Mouse (Mus musculus): ENCODE measurements at regions not wholly inside any gene's neighbourhood (a gene's known extent, or its start where the extent isn't known, plus 50 kb on each side); places are given as distances from the start of the nearest gene placed in this dataset.

- no peak for DNase-seq
Measured at GRCm38 (mm10) chr11:7010858-7011257, 52.4 kb upstream of the Adcy1 start.

DNA sequence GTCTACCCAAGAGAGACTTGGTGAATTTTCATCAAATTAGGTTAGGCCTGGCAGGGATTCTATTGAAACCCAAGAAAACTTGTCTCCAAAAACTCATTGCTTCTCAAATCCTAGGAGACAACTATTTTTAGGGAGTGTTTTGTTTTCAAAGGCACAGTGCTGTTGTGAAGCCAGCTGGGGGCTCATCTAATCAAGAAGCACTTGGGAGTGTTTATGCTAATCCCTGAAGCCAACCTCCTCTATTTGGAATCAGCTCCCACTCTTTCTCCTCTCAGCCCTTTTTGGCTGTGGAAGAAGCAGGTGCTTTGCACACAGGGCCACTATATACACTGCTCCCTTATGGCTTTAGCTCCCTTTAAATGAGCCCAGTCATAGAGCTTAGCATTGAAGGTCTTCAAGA is 64.0 kb upstream of the Adcy1 start:
- DNase-seq: no peak

DNA sequence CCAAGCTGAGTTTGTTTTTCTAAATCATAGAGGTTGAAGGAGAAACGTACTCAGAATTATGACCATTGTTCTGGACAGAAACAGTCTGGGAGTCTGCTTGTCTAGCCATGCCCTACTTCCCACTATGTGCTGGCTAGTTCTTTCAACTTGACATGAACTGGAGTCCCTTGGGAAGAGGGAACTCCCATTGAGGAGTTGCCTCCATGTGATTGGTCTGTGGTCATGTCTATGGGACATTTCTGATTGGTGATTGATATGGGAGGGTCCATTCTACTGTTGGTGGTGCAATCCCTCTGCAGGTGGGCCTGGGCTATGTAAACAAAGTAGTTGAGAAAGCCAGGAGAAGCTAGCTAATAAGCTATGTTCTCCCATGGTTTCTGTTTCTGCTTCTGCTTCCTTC is 64.5 kb upstream of the Adcy1 start:
- DNase-seq: no peak

- DNase-seq: peak; percentile 65
Measured at GRCm38 (mm10) chr11:6997508-6997907, 65.8 kb upstream of the Adcy1 start.

DNA sequence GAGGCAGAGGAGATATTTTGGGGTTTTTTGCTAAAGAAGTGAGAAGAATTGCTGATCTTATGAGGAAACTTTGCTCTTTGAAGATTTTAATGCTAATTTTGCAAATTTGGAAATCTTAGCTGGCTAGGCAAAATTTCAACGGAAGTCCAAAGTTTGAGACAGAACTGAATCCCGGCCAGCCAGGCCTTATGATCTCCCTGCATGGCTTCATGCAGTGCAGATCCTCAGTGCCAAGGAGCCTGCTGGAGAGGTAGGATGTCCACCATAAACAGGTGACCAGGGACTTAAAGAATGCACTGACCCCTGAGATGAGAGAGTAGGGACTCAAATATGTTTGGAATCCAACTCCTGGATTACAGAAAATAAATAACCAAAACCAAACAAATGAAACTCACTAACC is 69.6 kb upstream of the Adcy1 start:
- no peak for DNase-seq

DNA sequence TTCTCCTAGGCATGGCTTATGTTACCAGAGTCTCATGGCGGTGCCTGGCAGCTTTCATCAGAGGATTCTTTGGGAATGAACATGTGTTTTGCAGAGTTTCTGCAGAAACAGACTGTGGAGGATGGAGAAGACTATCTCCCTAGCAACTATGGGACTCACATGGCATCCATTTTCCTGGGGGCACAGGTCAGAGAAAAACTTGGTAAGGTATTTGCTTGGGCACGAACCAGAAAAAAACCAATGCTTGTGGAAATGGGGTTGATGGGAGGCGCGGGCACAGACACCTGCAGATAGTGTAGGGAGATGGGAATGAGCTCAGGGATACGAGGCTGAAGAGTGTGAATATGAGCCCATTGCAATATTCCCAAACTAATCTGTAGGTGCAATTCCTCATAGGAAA is 71.7 kb upstream of the Adcy1 start:
- DNase-seq: no peak

- DNase-seq: no peak
Measured at GRCm38 (mm10) chr11:6990711-6991110, 72.6 kb upstream of the Adcy1 start.

- DNase-seq: no peak
Measured at GRCm38 (mm10) chr11:6988884-6989824, 74.1 kb upstream of the Adcy1 start.

GRCm38 (mm10) chr11:6987995-6988394 is 75.3 kb upstream of the Adcy1 start:
- no peak for DNase-seq

GRCm38 (mm10) chr11:6987105-6987504 is 76.2 kb upstream of the Adcy1 start:
- DNase-seq: no peak

DNA sequence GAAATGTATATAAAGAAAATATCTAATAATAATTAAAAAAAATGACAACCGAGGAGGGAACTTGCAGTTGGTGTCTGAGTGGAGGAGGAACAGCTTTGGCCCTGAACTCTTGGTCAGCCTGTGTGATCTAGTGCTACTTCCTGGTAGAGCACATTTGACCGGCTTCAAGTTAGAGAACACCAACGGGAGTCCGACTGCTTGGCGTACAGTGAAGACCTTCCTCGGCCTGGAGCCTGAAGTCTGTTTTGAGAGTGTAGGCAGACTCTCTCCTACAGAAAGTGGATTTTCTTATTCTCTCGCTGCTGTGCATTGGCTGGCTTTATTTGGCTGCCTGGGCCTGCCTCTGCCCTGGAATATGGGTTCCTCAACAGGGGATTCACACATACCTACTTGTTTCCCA is 81.2 kb upstream of the Adcy1 start:
- no peak for DNase-seq

- DNase-seq: no peak
Measured at GRCm38 (mm10) chr11:6979656-6980055, 83.6 kb upstream of the Adcy1 start.

GRCm38 (mm10) chr11:6969196-6969595 is 94.1 kb upstream of the Adcy1 start:
- no peak for DNase-seq

DNA sequence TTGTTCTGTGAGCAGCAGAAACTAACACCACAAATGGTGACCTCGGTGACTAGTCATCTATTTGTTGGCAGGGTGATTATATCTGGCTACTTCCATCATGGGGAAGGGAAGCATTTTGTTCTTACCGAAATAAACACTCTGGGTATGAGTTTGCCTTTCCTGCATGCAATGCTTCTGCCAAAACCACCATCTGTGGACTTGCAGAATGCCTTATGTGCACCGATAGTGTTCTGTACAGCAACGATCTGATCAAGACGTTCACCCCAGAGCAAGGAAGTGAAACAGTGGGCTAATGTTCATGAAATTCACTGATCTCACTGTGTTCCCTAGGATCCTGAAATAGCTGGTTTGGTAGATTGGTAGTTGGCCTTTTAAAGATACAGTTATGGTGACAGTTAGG is 96.3 kb upstream of the Adcy1 start:
- no peak for DNase-seq

- DNase-seq: no peak
Measured at GRCm38 (mm10) chr11:6964524-6964923, 98.8 kb upstream of the Adcy1 start.

GRCm38 (mm10) chr11:6963600-6963999 is 99.7 kb upstream of the Adcy1 start:
- DNase-seq: no peak

DNA sequence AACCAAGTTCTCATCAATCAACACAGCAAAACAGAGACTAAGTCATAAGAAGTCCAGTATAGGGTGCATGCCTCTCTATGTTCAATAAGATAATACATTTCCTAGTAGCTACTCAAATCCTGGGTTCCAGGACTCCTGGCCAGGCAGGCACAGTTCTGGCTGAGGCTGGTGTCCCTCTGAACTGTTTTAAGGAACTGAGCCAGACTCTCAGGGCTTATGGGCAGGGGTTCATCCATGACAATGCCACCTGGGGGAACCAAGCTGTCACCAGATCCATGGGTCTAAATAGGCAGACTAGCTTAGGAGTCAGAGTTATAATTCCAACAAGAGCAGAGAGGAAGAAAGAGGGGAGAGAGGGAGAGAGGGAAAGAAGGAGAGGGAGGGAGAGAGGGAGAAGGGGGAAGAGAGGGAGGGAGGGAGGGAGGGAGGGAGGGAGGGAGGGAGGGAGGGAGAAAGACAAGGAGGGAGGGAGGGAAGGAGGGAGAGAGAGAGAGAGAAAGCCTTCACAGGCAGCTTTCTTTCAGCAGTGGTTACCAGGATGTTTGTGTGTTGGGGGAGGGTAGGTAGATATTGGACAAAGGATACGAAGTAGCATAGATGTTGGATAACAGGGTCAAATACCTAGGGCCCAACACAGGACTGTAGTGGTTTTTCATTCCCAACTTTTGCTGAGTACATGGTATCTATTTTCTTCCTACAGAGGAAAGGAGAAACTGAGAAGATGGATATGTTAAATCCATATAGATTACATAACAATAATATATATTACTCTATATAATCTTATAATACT is 100.3 kb upstream of the Adcy1 start:
- no peak for DNase-seq

DNA sequence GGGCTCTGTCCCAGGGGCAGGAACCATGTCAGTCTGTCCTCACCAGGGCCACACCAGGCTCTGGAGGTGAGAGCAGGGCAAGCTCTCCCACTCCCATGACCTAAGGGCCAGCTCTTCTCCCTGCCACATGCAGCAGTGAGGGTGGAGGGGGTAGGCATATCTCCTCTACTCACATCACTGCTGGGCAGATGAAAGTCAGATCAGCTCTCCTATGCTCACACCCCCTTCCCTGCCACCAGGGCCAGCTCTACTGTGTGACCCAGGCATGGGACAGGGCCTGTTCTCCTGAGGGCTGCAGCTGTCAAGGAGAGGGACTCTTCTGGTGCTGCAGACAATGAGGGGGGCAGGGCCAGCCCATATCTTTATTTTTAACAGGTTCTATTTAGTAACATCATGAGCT is 101.0 kb upstream of the Adcy1 start:
- no peak for DNase-seq

DNA sequence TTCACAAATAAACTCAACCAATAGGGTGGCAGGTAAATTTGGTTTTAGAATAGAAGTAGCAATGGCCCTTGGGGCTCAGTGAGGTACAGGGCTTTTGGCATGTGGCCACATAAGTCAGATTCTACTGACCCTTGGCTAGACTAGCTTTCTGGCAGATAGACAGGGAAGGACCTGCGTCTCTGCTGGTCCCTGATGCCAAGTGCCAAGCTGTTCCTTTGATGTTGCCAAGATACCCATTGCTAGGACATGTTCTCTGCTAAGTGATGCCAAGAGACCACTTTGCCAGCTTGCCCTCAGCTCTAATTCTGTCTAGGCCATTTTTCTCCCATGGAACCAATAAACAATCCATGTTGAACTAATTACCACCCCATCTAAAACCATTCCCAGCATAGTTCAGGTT is 110.5 kb upstream of the Adcy1 start:
- DNase-seq: no peak

- no peak for DNase-seq
Measured at GRCm38 (mm10) chr11:6951361-6951760, 111.9 kb upstream of the Adcy1 start.

DNA sequence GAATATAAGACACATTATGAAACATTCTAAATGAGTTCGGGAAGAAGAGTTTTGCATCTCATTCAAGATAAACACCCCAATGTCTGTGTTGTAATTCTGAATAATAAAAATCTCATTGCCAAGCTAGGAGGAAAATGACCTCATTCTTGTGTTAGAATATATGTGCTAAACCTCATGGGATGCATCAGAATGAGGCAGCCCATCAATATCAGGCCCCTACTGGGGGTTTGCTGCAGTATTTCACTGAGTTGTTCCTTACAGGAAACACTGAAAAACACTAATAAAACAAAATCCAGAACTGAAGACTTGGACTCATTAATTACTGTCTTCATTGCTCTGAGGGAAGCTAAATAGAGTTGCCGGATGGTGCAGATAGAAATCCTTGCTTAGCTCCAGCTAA is 111.6 kb upstream of the Gm11983 start:
- DNase-seq: no peak

GRCm38 (mm10) chr11:6934157-6934556 is 96.7 kb upstream of the Gm11983 start:
- no peak for DNase-seq

GRCm38 (mm10) chr11:6926036-6926435 is 88.6 kb upstream of the Gm11983 start:
- no peak for DNase-seq

GRCm38 (mm10) chr11:6924476-6924875 is 87.0 kb upstream of the Gm11983 start:
- DNase-seq: no peak
